Mouse (Mus musculus) intestine, embryonic 15.5 days (tissue): ENCODE measurements around the gene Asb16. TPM values are rescaled to one million over a fixed set of nuclear protein-coding genes. Genes with fewer than 3 reads are reported as not detected.

ENCODE experiments used
- ATAC-seq: fragments of 200-750 bp; cut with Nextera tagmentation; 2 replicates; pipeline ENCODE4 v1.8.0; 2017; ENCODE audit warnings: moderate TSS enrichment, moderate library complexity
- H3K27ac ChIP-seq: fragments of 300-500 bp; sonication (generic); 2 replicates; pipeline ENCODE4 v1.5.1; 2015; ENCODE audit warnings: mild to moderate bottlenecking, inconsistent platforms
- H3K27me3 ChIP-seq: fragments of 300-500 bp; sonication (generic); replicated peaks from 2 replicates; pipeline ENCODE4 v1.6.1; 2015; ENCODE audit warnings: inconsistent platforms
- H3K36me3 ChIP-seq: fragments of 300-500 bp; sonication (generic); 2 replicates; pipeline ENCODE4 v1.6.1; 2015; ENCODE audit warnings: inconsistent platforms
- H3K4me1 ChIP-seq: fragments of 300-500 bp; sonication (generic); replicated peaks from 2 replicates; pipeline ENCODE4 v1.6.1; 2015; ENCODE audit warnings: inconsistent platforms
- H3K4me2 ChIP-seq: fragments of 300-500 bp; sonication (generic); replicated peaks from 2 replicates; pipeline ENCODE4 v1.6.1; 2015; ENCODE audit warnings: mild to moderate bottlenecking, inconsistent platforms
- H3K4me3 ChIP-seq: fragments of 300-500 bp; sonication (generic); replicated peaks from 2 replicates; pipeline ENCODE4 v1.5.1; 2015; ENCODE audit warnings: inconsistent platforms
- H3K9ac ChIP-seq: fragments of 300-500 bp; sonication (generic); 2 replicates; pipeline ENCODE4 v1.6.1; 2015; ENCODE audit warnings: inconsistent platforms
- H3K9me3 ChIP-seq: fragments of 300-500 bp; sonication (generic); 2 replicates; pipeline ENCODE4 v1.6.1; 2016; ENCODE audit warnings: inconsistent platforms
- WGBS: fragments of 180-500 bp; shearing (Covaris S2); methylation state at CpG from one replicate; pipeline ENCODE4 v1.1.7; 2015; 5-methylcytosine and 5-hydroxymethylcytosine counted together
- polyA plus RNA-seq: library from polyadenylated mRNA; unstranded; fragments of >200 nt; fragmentation: Nextera tagmentation; extraction: Ambion mirVana; gene quantifications from 2 replicates; pipeline ENCODE4 v1.2.1, GENCODE M21; 2015

The Asb16 gene
- polyA plus RNA-seq, 1 experiment from 2014 or later = not detected

- H3K4me1 ChIP-seq = peaks cover 68% of the 10 kb centered on the region
- peak overlapping the region; percentile 90 for H3K4me2 ChIP-seq
- 23% methylated on average over 12 of the region's 12 CpGs for WGBS
- no peaks in the 10 kb centered on the region for H3K27me3 ChIP-seq
- peak overlapping the region; percentile 67 for H3K27ac ChIP-seq
- H3K4me3 ChIP-seq = peak overlapping the region; percentile 86
- H3K9ac ChIP-seq = 0 out of 2 replicates have a peak overlapping the region, but pooled peaks have one; percentile 6
- ATAC-seq = no peak
- no peaks in the 10 kb centered on the region for H3K36me3 ChIP-seq
- H3K9me3 ChIP-seq = no peaks in the 10 kb centered on the region
Observed at GRCm38 (mm10) chr11:102227270-102228190, 41.0 kb upstream of the Asb16 start.

DNA sequence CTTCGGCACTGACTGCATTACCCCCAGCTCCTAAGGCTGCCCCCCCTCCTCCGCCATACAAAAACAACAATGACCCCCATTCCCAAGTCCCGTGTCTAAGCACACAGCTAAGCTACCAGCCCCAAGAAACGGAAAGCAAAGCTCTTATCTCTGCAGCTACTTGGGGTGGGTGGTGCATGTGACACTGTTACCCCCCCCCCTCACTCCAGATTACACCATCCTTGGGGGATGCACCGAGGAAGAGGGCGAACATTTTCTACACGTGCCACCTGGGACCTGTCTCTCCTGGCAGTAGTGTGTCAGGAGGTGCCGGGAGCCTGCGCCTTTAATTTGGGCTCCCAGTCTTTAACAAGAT lies 40.4 kb upstream of the Asb16 start:
- no peak for ATAC-seq
- H3K36me3 ChIP-seq = no peaks in the 10 kb centered on the region
- H3K27ac ChIP-seq = peak overlapping the region; percentile 62
- WGBS = 20% methylated on average over 9 of the region's 9 CpGs
- no peaks in the 10 kb centered on the region for H3K27me3 ChIP-seq
- H3K4me1 ChIP-seq = peaks cover 63% of the 10 kb centered on the region
- H3K4me2 ChIP-seq = peak overlapping the region; percentile 90
- peak overlapping the region; percentile 86 for H3K4me3 ChIP-seq
- H3K9ac ChIP-seq = peak overlapping the region; percentile 6; the same call in 1 of the 2 replicates
- H3K9me3 ChIP-seq = no peaks in the 10 kb centered on the region

DNA sequence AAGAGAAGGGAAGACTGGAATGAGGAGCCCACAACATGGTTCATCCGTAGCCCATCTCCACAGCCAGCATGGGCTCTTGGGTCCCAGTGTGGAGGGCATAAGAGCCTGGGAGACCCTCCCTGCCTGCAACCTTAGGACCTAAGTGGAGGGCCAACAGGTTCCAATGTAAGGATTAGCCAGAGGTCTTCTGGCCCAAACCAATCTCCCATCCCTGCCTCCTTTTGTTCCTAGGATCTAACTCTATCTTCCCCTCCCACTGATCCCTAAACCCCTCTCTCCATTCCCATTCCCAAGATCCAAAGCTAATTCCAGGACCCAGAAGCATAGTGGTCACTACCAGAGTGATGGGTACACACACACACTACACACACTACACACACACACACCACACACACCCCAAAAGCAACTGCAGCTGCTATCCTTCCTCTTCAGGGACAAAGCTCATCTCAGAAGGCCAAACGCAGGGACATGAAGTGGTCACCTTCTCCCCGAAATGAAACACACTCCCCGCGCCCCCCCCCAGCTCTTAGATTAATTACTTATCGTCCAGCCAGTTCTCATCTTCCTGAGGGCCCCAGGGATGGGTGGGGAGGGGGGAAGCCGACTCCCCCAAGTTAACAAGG lies 39.8 kb upstream of the Asb16 start:
- H3K27ac ChIP-seq = peak overlapping the region; percentile 62

DNA sequence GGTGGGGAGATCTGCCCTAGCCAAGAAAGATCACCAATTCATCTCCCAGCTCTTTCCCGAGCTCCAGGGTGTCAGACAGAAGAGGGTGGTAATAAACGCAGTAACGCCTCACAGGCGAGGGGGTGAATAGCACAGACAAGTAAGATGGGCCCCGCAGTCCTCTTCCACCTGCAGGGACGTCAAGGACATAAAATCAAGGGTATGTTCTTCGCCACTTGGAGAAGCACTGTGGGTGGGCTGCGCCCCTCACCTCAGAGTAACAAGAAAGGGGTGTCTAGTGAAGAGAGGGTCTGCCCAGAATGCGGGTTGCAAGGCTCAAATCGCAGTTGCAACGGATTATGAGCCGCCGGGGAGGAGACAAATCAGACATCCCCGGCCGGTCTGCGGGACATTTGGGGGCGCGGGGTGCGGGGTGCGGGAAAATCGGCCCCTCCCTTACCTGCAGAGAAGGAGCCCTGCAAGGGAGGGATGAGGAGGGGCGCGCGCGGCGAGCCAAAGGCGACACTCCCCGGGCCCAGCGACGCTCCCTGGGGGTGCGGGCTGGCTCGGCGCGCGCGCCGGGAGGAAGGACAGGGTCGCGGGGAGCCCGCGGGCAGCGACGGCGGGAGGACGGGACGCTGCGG lies 39.1 kb upstream of the Asb16 start:
- peak overlapping the region; percentile 90 for H3K4me2 ChIP-seq
- peaks cover 51% of the 10 kb centered on the region for H3K4me1 ChIP-seq
- peak; percentile 55 for ATAC-seq
- H3K27me3 ChIP-seq = no peaks in the 10 kb centered on the region
- peak overlapping the region; percentile 83 for H3K9ac ChIP-seq
- no peaks in the 10 kb centered on the region for H3K9me3 ChIP-seq
- H3K27ac ChIP-seq = peak overlapping the region; percentile 84
- WGBS = under 1% methylated on average over 46 of the region's 47 CpGs
- no peaks in the 10 kb centered on the region for H3K36me3 ChIP-seq
- peak overlapping the region; percentile 86 for H3K4me3 ChIP-seq

More for the DNA sequence above, 39.8 kb upstream of the Asb16 start:
- 15% methylated on average over 7 of the region's 7 CpGs for WGBS
- no peaks in the 10 kb centered on the region for H3K27me3 ChIP-seq
- H3K9me3 ChIP-seq = no peaks in the 10 kb centered on the region
- H3K4me3 ChIP-seq = peak overlapping the region; percentile 86
- peak overlapping the region; percentile 90 for H3K4me2 ChIP-seq
- H3K36me3 ChIP-seq = no peaks in the 10 kb centered on the region
- peak overlapping the region; percentile 83 for H3K9ac ChIP-seq
- ATAC-seq = no peak
- H3K4me1 ChIP-seq = peaks cover 58% of the 10 kb centered on the region

DNA sequence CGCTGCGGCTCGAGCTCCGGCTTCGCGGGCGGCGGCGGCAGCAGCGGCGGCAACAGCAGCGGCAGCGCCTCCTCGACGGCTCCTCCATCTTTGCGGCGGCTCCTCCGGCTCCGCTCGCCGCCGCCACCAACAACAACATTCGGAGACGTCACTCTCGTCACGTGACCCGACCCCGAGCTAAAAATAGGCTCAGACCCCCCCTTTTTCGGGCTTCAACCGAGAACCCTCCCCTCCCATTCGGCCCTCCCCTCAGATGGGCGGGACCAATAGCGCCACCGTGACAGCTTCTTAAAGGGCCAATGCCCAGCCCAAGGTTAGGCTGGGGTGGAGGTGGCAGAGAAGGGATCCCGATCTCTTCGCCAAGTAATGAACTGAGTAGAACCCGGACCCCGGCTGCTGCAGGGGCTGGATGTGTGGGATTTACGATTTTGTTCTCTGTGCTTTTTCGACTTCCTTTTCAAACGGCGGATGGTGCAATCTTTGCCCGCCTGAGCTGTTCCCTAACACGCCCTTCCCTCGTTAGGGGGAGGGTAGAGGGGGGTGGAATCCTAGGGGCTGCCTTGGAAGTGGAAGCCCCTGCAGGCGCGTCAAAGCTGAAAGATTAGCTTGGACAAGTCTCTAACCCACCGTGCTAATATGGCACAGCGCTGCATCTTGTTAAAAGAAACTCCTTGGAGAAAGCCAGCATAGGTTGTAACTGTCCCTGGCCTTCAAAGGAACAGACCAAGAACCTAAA lies 38.4 kb upstream of the Asb16 start, which contains the start of gene Hdac5:
Gene Hdac5 (minus strand): TSS at position 161 of the 736 bp plus-strand sequence.
- H3K27ac ChIP-seq = peak within 1 kb of the TSS; percentile 84
- H3K9me3 ChIP-seq = no peaks in the 10 kb centered on the region
- under 1% methylated on average over 49 of the region's 49 CpGs for whole genome bisulfite sequencing
- peak; percentile 93 for ATAC-seq
- peaks cover 44% of the 10 kb centered on the region for H3K4me1 ChIP-seq
- no peaks in the 10 kb centered on the region for H3K27me3 ChIP-seq
- H3K9ac ChIP-seq = peak within 1 kb of the TSS; percentile 83
- H3K36me3 ChIP-seq = no peaks in the 10 kb centered on the region
- H3K4me2 ChIP-seq = peak within 1 kb of the TSS; percentile 90
- H3K4me3 ChIP-seq = peak within 1 kb of the TSS; percentile 86

GRCm38 (mm10) chr11:102236022-102236421 lies 32.5 kb upstream of the Asb16 start:
- ATAC-seq = no peak
- WGBS = 49% methylated on average over 2 of the region's 2 CpGs

GRCm38 (mm10) chr11:102240636-102241035 lies 27.9 kb upstream of the Asb16 start:
- Histone ChIP-seq H3K4me1 (peaks cover 11% of the 10 kb centered on the region), H3K4me2 (no peak overlapping the region), H3K27ac (no peak overlapping the region), H3K4me3 (no peak overlapping the region), H3K36me3 (no peaks in the 10 kb centered on the region), H3K9me3 (no peaks in the 10 kb centered on the region), H3K9ac (no peak overlapping the region), H3K27me3 (no peaks in the 10 kb centered on the region)
- no peak for ATAC-seq
- WGBS = 79% methylated on average over 6 of the region's 6 CpGs

More at GRCm38 (mm10) chr11:102236022-102236421, 32.5 kb upstream of the Asb16 start:
- no peaks in the 10 kb centered on the region for H3K4me1 ChIP-seq
- H3K4me2 ChIP-seq = no peak overlapping the region
- no peaks in the 10 kb centered on the region for H3K36me3 ChIP-seq
- no peak overlapping the region for H3K27ac ChIP-seq
- no peak overlapping the region for H3K4me3 ChIP-seq
- H3K9me3 ChIP-seq = no peaks in the 10 kb centered on the region
- H3K27me3 ChIP-seq = no peaks in the 10 kb centered on the region
- H3K9ac ChIP-seq = no peak overlapping the region

GRCm38 (mm10) chr11:102241246-102241645 lies 27.3 kb upstream of the Asb16 start:
- H3K27me3 ChIP-seq = no peaks in the 10 kb centered on the region
- 68% methylated on average over 5 of the region's 5 CpGs for WGBS
- H3K9me3 ChIP-seq = no peaks in the 10 kb centered on the region

DNA sequence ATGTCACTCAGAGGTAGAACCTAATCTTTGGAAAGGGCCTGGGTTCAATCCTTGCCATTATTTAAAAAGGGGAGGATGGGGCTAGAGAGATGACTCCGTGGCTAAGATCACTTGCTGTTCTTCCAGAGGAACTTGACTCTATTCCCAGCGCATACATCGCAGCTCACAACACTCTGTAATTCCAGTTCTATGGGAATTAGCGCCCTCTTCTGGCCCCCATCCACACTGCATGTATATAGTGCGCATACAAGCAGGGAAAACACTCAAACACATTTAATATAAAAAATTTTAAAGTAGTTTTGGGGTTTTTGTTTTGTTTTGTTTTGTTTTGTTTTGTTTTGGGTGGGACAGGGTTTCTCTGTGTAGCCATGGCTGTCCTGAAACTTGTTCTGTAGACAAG lies 26.7 kb upstream of the Asb16 start:
- Histone ChIP-seq H3K9me3 (no peaks in the 10 kb centered on the region), H3K27ac (no peak overlapping the region), H3K9ac (no peak overlapping the region), H3K4me3 (no peak overlapping the region), H3K4me1 (peaks cover 14% of the 10 kb centered on the region), H3K27me3 (no peaks in the 10 kb centered on the region), H3K36me3 (no peaks in the 10 kb centered on the region), H3K4me2 (no peak overlapping the region)
- ATAC-seq = no peak
- 61% methylated on average over 5 of the region's 5 CpGs for WGBS

More at GRCm38 (mm10) chr11:102241246-102241645, 27.3 kb upstream of the Asb16 start:
- H3K9ac ChIP-seq = no peak overlapping the region
- no peak overlapping the region for H3K4me3 ChIP-seq
- no peak overlapping the region for H3K27ac ChIP-seq
- peak; percentile 72 for ATAC-seq
- H3K4me2 ChIP-seq = 0 out of 2 replicates have a peak overlapping the region, but pooled peaks have one; percentile 9
- H3K4me1 ChIP-seq = peaks cover 14% of the 10 kb centered on the region
- no peaks in the 10 kb centered on the region for H3K36me3 ChIP-seq

DNA sequence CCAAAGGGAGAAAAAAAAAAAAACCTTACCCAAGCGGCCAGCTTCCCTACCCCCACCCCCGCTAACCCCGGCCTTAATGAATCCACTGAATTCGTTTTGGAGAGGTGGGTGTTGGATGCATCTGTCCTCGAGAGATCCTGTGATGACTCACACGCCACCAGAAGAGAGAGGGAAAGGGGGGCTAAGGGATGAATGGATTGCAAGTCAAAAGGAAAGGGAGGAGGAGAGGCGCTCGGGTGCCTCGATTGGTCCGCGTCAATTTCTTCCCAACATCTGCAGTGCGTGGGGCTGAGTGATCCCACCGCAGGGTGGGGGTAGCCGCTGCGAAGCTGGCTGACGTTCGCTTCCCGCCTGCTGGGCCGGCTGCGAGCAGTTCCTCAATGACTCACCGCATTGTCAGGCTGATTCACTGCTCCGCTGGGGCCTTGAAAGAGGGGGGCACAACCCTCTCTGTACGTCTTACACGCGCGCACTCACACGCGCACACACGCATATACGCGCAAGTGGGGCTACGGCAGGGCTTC lies 23.6 kb upstream of the Asb16 start:
- H3K4me1 ChIP-seq = peaks cover 21% of the 10 kb centered on the region
- no peaks in the 10 kb centered on the region for H3K36me3 ChIP-seq
- H3K27me3 ChIP-seq = no peaks in the 10 kb centered on the region
- peak; percentile 80 for ATAC-seq
- H3K9me3 ChIP-seq = no peaks in the 10 kb centered on the region
- WGBS = under 1% methylated on average over 32 of the region's 32 CpGs
- H3K4me3 ChIP-seq = peak overlapping the region; percentile 35
- H3K4me2 ChIP-seq = peak overlapping the region; percentile 79
- H3K27ac ChIP-seq = peak overlapping the region; percentile 49
- peak overlapping the region; percentile 46 for H3K9ac ChIP-seq

DNA sequence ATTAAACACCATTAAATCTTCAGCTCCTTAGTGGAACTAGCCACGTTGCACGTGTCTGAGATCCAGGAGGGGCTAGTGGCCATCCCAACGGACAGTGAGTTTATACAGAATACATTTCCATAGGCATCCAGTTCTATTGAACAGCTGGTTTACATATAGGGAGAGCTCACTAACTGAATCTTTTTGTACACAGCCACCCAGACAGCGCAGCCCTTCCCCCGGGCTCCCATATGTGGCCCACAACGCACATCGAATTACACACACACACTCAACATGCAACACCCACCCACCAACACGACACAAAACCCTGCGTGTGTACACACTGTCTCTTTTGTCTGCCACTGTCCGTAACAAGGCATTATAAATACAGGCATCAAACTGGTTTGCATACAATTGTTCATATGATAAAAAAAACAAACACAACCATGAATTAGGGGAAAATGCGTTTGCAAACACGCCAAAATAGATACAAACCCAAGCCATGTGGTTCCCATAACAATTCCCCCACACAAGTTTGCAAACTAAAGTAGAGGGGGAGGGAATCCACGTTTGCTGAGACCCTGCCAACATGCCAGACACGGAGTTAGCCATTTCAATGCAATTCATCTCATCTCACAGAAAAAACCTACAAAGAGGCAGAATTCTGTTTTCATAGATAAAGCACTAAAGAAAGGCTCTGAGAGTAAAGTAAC lies 22.8 kb upstream of the Asb16 start:
- Histone ChIP-seq H3K9me3 (no peaks in the 10 kb centered on the region), H3K4me2 (peak overlapping the region; percentile 79), H3K27me3 (no peaks in the 10 kb centered on the region), H3K4me1 (peaks cover 21% of the 10 kb centered on the region), H3K36me3 (no peaks in the 10 kb centered on the region), H3K9ac (peak overlapping the region; percentile 46), H3K4me3 (peak overlapping the region; percentile 35), H3K27ac (peak overlapping the region; percentile 49)
- ATAC-seq = no peak; the same call in 1 of the 2 replicates
- 33% methylated on average over 14 of the region's 14 CpGs for WGBS
